Mouse (Mus musculus) G1E (cell line): Measurements from ENCODE around the gene Ralbp1.

ENCODE experiments used
- CTCF ChIP-seq: IDR thresholded peaks from 2 replicates; pipeline ENCODE4 v1.5.1; 2012; ENCODE audit warnings: low read depth, low read length, inconsistent platforms, mixed read lengths
- GATA1 ChIP-seq: IDR thresholded peaks from 2 replicates; pipeline ENCODE4 v1.6.1; 2012; ENCODE audit warnings: borderline replicate concordance, low read length, inconsistent platforms, mixed read lengths
- POLR2AphosphoS5 ChIP-seq: IDR thresholded peaks from 2 replicates; pipeline ENCODE4 v1.6.1; 2012; ENCODE audit warnings: low read depth, low read length, inconsistent platforms; ENCODE audit not compliant: insufficient replicate concordance
- TAL1 ChIP-seq: conservative IDR thresholded peaks from 2 replicates; pipeline ENCODE4 v1.6.1; 2012; ENCODE audit warnings: low read depth, low read length, inconsistent platforms, mixed read lengths

DNA sequence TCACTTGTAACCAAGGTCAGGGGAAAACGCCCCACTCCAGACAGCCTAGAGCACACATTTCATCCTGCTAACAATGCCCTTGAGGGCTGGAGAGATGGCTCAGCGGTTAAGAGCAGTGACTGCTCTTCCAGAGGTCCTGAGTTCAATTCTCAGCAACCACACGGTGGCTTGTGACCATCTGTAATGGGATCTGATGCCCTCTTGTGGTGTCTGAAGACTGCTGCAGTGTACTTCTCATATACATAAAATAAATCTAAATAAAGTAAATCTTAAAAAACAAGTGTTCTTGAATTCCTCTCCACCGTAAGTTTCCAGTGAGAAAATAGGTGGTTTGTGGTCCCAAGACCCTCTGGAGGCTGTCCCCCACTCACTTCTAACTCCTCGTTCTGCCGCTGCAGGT, 33.8 kb downstream of the Ralbp1 start:
- TF ChIP-seq GATA1, result no peak
- no peak for TF ChIP-seq TAL1
- no peak for TF ChIP-seq CTCF
- TF ChIP-seq POLR2AphosphoS5, result no peak
